Mouse (Mus musculus) ES-E14 (cell line): ENCODE results near the gene Adamts8.

Source experiments
- CHD2 ChIP-seq: IDR thresholded peaks from 2 replicates; pipeline ENCODE4 v1.6.1; 2014; ENCODE audit warnings: mild to moderate bottlenecking, low read depth, low read length, inconsistent platforms
- HCFC1 ChIP-seq: IDR thresholded peaks from 2 replicates; pipeline ENCODE4 v1.6.1; 2012; ENCODE audit warnings: low read length, inconsistent platforms, borderline replicate concordance; ENCODE audit not compliant: insufficient read depth
- ZC3H11A ChIP-seq: IDR thresholded peaks from 2 replicates; pipeline ENCODE4 v1.6.1; 2012; ENCODE audit warnings: low read depth, mild to moderate bottlenecking, inconsistent platforms, low read length, borderline replicate concordance

GRCm38 (mm10) chr9:30993106-30993505, 50.7 kb downstream of the Adamts8 start:
- no peak for TF ChIP-seq CHD2
- TF ChIP-seq ZC3H11A = no peak
- TF ChIP-seq HCFC1 = no peak
